Mouse (Mus musculus) E14TG2a.4 (cell line): ENCODE data around the gene Inhbb.

Source experiments
- H3K27me3 ChIP-seq: 2 replicates; pipeline ENCODE4 v1.6.1; 2014; ENCODE audit warnings: low read length, control low read depth; ENCODE audit not compliant: insufficient read depth
- H3K36me3 ChIP-seq: 2 replicates; pipeline ENCODE4 v1.6.1; 2014; ENCODE audit warnings: low read length, control low read depth; ENCODE audit not compliant: insufficient read depth
- H3K4me1 ChIP-seq: replicated peaks from 2 replicates; pipeline ENCODE4 v1.6.1; 2014; ENCODE audit warnings: low read depth, low read length, control low read depth
- H3K4me3 ChIP-seq: replicated peaks from 2 replicates; pipeline ENCODE4 v1.5.1; 2014; ENCODE audit warnings: mild to moderate bottlenecking, low read length
- H3K9me3 ChIP-seq: 2 replicates; pipeline ENCODE4 v1.6.1; 2014; ENCODE audit warnings: low read length, control low read depth
- CTCF ChIP-seq: conservative IDR thresholded peaks from 2 replicates; pipeline ENCODE4 v1.5.1; 2014; ENCODE audit warnings: low read length
- NANOG ChIP-seq: IDR thresholded peaks from 2 replicates; pipeline ENCODE4 v1.6.1; 2014; ENCODE audit warnings: borderline replicate concordance, low read length, mixed read lengths
- POU5F1 ChIP-seq: IDR thresholded peaks from 2 replicates; pipeline ENCODE4 v1.6.1; 2014; ENCODE audit warnings: low read length, borderline replicate concordance

Inhbb gene

DNA sequence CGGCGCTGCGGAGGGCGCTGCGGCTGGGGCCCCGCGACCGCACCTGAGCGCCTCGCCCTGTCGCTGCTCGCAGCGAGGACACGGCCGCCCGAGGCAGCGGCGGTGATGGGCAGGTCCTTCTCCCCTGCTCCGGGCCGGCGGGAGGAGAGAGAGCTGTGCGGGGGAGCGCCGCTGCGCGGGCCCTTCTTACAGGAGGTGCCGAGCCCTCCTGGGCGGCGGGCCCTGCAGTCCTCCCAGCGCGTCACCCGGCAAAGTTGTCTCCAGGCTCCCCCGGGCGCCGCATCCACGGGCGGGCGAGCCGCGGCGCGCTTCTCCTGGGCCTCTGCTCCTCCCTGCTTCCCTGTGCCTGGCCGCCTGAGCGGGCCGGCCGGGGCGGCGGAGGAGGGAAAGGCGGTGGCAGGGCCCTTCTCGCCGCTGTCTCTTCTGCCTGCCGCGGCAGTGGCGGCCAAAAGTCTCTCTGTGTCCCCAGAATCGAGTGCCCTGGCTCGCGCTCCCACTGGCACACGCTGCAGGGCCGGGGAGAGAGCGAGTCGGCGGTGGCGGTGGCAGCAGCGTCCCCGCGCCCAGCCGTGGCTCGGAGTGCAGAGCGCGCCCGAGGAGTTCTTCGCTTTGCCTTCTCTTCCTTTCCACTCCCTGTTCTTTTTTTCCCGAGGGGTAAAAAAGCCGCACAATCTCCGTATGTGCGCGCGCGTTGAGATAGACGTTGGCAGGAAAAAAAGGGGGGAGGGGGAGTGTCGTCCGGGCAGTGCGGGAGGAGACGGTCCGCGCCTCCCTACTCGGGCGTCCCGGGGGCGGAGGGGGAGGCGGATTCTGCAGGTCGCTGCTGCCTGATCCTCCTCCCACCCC is at the start of gene Inhbb:
TSS of gene Inhbb (minus strand) at position 673 of the 846 bp plus-strand sequence.
- Histone ChIP-seq H3K4me3 (peak within 1 kb of the TSS; percentile 88), H3K36me3 (peaks cover 27% of the 10 kb centered on the region), H3K4me1 (peaks cover 67% of the 10 kb centered on the region), H3K9me3 (no peaks in the 10 kb centered on the region), H3K27me3 (peaks cover 31% of the 10 kb centered on the region)
- TF ChIP-seq NANOG (no peak), POU5F1 (no peak), CTCF (no peak)

DNA sequence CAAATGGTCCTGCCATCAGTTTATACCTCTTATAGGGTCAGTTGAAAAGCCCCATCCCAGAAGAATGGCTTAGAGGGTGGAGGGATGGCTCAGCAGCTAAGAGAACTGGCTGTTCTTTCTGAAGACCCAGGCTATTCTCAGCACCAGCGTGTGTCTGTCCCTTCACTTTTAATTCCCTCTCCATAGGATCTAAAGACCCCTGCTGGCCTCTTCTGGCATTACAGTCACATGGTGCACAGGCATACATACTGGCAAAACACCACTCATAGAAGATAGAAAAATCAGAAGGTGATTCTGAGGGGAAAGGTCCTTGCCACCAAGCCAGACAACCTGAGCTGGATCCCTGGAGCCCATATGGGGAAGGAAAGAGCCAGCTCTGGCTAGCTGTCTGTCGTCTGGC is 41.3 kb upstream of the Inhbb start:
- H3K4me3 ChIP-seq = no peak overlapping the region
- H3K36me3 ChIP-seq = no peaks in the 10 kb centered on the region
- TF ChIP-seq POU5F1 (no peak), CTCF (peak; percentile 79), NANOG (no peak)
- H3K4me1 ChIP-seq = peaks cover 35% of the 10 kb centered on the region
- peaks cover 16% of the 10 kb centered on the region; the same call in 1 of the 2 replicates for H3K27me3 ChIP-seq
- no peaks in the 10 kb centered on the region for H3K9me3 ChIP-seq

DNA sequence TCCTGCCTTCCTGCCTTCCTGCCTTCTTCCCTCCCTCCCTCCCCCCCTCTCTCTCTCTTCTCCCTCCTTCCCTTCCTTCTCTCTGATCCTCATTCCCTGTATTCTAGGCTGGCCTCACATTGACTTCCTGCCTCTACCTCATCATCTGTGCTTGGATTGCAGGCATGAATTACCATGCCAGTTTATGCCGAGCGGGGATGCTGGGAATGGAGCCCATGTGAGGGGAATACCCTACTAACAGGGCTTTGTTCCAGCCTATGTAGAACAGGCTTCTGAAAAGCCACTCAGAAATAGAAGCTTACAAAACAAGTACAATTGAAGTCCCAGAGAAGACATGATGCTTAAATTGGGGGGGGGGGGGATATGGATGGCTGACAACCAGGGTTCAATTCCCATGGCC is 38.0 kb upstream of the Inhbb start:
- Histone ChIP-seq H3K4me1 (peaks cover 39% of the 10 kb centered on the region), H3K4me3 (no peak overlapping the region), H3K36me3 (no peaks in the 10 kb centered on the region), H3K27me3 (peaks cover 28% of the 10 kb centered on the region), H3K9me3 (no peaks in the 10 kb centered on the region)
- TF ChIP-seq POU5F1 (no peak), CTCF (no peak), NANOG (no peak)

DNA sequence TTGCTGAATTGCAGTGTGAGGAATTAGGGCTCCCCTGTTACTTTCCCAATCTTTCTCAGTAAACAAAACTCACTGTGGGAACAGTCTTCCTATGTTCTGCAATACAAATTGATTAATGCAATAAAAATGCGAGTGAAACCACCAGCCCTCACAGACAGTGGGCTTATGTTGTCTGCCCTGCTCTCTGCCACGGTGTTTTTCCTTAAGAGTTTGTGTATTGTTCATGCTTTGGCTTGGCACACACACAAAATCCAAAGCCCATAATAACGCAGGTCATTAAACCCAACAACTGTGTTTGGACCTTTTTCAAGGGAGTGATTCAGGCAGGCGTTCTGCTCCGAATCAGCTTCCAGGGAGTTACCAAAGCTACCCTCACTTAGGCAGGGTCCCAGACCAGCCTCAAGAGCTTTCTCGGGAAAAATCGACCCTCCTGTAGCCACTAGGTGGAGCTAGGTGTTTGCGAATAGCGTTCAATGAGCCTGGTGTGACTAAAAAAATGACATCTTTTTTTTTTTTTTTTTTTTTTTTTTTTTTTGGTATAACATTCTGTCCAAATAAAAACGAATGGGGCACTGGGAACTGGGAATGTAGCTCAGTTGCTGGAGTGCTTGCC is 36.1 kb upstream of the Inhbb start:
- Histone ChIP-seq H3K27me3 (peaks cover 28% of the 10 kb centered on the region), H3K4me1 (peaks cover 49% of the 10 kb centered on the region), H3K9me3 (no peaks in the 10 kb centered on the region), H3K4me3 (no peak overlapping the region), H3K36me3 (no peaks in the 10 kb centered on the region)
- TF ChIP-seq NANOG = no peak
- peak; percentile 65 for TF ChIP-seq CTCF

DNA sequence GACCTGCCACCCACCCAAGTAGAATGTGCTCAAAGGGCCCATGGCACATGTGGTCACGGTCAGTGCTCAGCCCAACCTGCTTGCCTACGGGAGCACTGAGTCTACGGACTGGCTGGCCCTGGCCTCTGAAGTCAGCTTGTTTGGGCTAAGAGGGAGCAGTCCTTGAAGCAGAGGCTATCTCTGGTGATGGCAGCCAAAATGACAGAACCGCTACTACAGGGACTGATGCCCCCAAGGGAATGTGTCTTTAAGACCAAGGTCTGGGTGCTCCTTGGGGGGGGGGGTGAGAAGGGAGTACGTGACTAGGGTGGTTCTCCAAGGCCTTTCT is 35.4 kb upstream of the Inhbb start:
- Histone ChIP-seq H3K27me3 (peaks cover 27% of the 10 kb centered on the region), H3K4me1 (peaks cover 55% of the 10 kb centered on the region), H3K4me3 (no peak overlapping the region), H3K36me3 (no peaks in the 10 kb centered on the region), H3K9me3 (no peaks in the 10 kb centered on the region)
- TF ChIP-seq CTCF (no peak), POU5F1 (no peak), NANOG (no peak)

DNA sequence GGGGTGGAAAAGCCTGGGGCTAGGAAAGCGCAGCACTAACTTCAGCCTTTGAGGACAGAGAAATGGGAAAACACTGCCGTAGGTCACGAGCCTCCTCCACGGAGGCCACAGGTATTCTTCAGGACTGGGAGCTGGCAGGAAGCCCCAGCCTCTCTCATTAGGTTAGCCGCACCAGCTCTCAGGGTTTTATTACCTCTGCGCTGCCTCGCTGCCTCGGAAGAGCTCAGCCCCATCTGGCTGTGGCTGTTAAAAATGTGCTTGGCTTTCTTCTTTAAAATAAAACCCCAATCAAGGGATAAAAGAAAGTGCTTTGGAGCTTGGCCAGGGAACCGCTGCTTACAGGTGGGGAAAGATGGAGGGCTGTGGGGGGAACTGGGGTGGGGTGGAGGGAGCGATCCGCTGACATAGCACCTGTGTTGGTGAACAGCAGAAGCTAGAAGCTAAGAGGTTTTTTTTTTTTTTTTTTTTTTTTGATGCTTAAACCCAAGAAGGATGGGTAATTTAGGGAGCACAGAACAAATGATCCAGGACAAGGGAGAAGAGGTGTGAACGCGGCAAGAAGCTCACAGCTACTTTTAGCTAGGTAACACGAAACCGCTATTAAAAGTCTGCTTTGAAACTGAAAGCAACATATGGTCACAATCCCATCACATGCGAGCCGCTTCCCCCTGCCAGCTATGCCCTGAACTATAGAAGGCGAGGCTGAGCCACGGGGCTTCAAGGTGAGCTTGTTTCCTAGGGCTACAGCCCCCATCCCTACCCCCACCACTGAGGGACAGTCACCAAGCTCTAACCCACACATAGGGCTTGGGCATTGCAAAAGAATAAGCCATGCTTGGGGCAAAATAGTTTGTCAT is 34.9 kb upstream of the Inhbb start:
- Histone ChIP-seq H3K36me3 (no peaks in the 10 kb centered on the region), H3K4me3 (no peak overlapping the region; the same call in 1 of the 2 replicates), H3K27me3 (peaks cover 21% of the 10 kb centered on the region), H3K4me1 (peaks cover 60% of the 10 kb centered on the region), H3K9me3 (no peaks in the 10 kb centered on the region)
- TF ChIP-seq NANOG (no peak), POU5F1 (no peak), CTCF (no peak)

DNA sequence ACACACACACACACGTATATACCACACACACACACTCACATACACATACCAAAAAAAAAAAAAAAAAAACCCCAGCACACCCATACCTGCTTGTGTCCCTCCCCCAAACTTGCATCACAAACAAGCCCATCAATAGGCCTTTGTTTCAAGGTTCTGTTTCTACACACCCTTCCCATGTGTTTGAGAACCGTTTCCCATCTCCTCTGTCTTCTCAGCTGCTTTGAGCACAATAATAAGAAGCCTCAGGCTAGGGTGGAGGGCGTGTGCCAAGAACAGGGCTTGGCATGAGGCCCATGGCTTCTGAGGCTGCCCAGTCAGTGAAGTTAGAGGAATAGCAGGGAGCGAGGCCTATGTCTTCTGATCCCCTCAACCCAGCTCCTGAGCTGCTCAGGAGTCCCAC is 31.7 kb upstream of the Inhbb start:
- Histone ChIP-seq H3K36me3 (no peaks in the 10 kb centered on the region), H3K4me3 (peak overlapping the region; percentile 1; the same call in 1 of the 2 replicates), H3K9me3 (no peaks in the 10 kb centered on the region), H3K27me3 (peaks cover 18% of the 10 kb centered on the region), H3K4me1 (peaks cover 75% of the 10 kb centered on the region)
- no peak for TF ChIP-seq CTCF
- TF ChIP-seq NANOG = peak; percentile 94
- peak; percentile 96 for TF ChIP-seq POU5F1

DNA sequence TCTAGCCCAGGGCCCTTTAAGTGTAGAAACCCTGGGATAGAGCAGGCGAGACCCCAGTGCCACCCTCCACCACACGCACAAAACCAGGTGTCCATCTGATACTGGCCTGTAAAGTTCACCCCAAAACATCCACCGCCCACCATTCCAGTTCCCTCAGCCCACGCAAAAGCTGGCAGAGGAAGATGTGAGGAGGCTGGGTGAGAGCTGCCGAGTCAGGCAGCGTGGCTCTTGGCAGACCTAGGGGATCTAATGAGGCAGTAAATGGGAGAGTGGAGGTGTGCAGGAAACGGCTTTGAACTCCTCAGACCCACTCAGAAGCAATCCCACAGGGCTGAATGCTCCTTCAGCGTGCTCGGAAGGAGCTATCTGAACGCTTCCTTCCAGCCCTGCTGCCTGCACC is 29.4 kb upstream of the Inhbb start:
- H3K9me3 ChIP-seq = no peaks in the 10 kb centered on the region
- no peak for TF ChIP-seq CTCF
- peaks cover 12% of the 10 kb centered on the region for H3K27me3 ChIP-seq
- H3K4me3 ChIP-seq = peak overlapping the region; percentile 24
- peaks cover 65% of the 10 kb centered on the region for H3K4me1 ChIP-seq
- H3K36me3 ChIP-seq = no peaks in the 10 kb centered on the region
